Comparison of ENCODE assay signal across 28 mouse cellular contexts in the genomic region with DNA sequence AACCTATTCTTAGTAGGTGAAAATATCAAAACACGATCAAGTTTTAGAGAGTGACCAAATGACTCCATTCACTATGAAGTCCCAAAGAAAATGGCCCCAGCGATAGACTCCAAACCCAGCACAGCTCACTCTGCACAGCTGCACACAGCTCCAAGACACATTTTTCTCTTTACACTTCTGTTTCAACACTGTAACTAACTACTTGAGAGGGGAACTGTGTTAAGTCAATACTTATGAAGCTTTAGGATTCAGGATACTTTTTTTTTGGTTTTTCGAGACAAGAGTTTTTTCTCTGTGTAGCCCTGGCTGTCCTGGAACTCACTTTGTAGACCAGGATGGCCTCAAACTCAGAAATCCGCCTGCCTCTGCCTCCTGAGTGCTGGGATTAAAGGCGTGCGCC. TPM values are rescaled to one million over a fixed set of nuclear protein-coding genes. Genes with fewer than 3 reads are reported as not detected.
"Had no signal": no experiment of that assay in that cellular context is flagged by ENCODE, and none has a peak within 500 bp of the region (broad histone marks: within the 10 kb centered on the region; RNA-seq: fewer than 3 reads in every experiment).

No protein-coding gene starts in this region.

- ATAC-seq: forebrain, embryonic 13.5 days; forebrain, embryonic 14.5 days; forebrain, embryonic 15.5 days; forebrain, embryonic 16.5 days; forebrain, postnatal 0 days had no signal

- DNase-seq: cerebellum, adult 18-20 months; cerebellum, adult 2 months; cerebellum, adult 8-10 months; cerebellum, adult 9-10 months; cerebellum, adult 9-11 months; cerebellum, postnatal 10 days; cerebellum, postnatal 14 days; cerebellum, postnatal 25 days; cerebellum, postnatal 36 days; embryo, embryonic 11 days; forebrain, postnatal 0 days; gastrocnemius, postnatal 10 days; gastrocnemius, postnatal 14 days; gastrocnemius, postnatal 25 days; heart, adult 18-20 months; heart, adult 2 months had no signal

- H3K4me2 ChIP-seq: embryonic facial prominence, embryonic 12.5 days; embryonic facial prominence, embryonic 13.5 days; embryonic facial prominence, embryonic 15.5 days; forebrain, embryonic 12.5 days; forebrain, embryonic 13.5 days; forebrain, embryonic 15.5 days had no signal

- H3K27ac ChIP-seq: embryonic facial prominence, embryonic 10.5 days; embryonic facial prominence, embryonic 12.5 days; embryonic facial prominence, embryonic 13.5 days; embryonic facial prominence, embryonic 15.5 days; forebrain, embryonic 10.5 days; forebrain, embryonic 12.5 days; forebrain, embryonic 13.5 days; forebrain, embryonic 15.5 days had no signal

- H3K9ac ChIP-seq: embryonic facial prominence, embryonic 12.5 days; embryonic facial prominence, embryonic 13.5 days; embryonic facial prominence, embryonic 15.5 days; forebrain, embryonic 12.5 days; forebrain, embryonic 13.5 days; forebrain, embryonic 15.5 days; forebrain, postnatal 0 days had no signal

- H3K4me1 ChIP-seq: embryonic facial prominence, embryonic 10.5 days; embryonic facial prominence, embryonic 12.5 days; embryonic facial prominence, embryonic 13.5 days; embryonic facial prominence, embryonic 15.5 days; forebrain, embryonic 10.5 days; forebrain, embryonic 12.5 days; forebrain, embryonic 13.5 days; forebrain, embryonic 15.5 days had no signal

- H3K27me3 ChIP-seq: embryonic facial prominence, embryonic 12.5 days; embryonic facial prominence, embryonic 13.5 days; embryonic facial prominence, embryonic 15.5 days; forebrain, embryonic 12.5 days; forebrain, embryonic 13.5 days; forebrain, embryonic 15.5 days had no signal

- H3K9me3 ChIP-seq: embryonic facial prominence, embryonic 10.5 days; embryonic facial prominence, embryonic 12.5 days; embryonic facial prominence, embryonic 13.5 days; embryonic facial prominence, embryonic 15.5 days; forebrain, embryonic 10.5 days; forebrain, embryonic 12.5 days; forebrain, embryonic 13.5 days; forebrain, embryonic 15.5 days had no signal

- H3K4me3 ChIP-seq: embryonic facial prominence, embryonic 10.5 days; embryonic facial prominence, embryonic 12.5 days; embryonic facial prominence, embryonic 13.5 days; embryonic facial prominence, embryonic 15.5 days; erythroblast, embryonic 14.5 days; forebrain, embryonic 10.5 days; forebrain, embryonic 12.5 days; forebrain, embryonic 13.5 days; forebrain, embryonic 15.5 days; heart, adult 2 months had no signal

RNA-seq across cellular contexts. Expression of gene Fam171a2, which starts 47.6 kb away (rescaled TPM):
- total RNA-seq: granulocyte monocyte progenitor cell, adult 5-6 weeks had no signal
